Mouse (Mus musculus) ES-CJ7 (cell line): ENCODE data around the gene Elp4.

Experiments
- DNase-seq: peaks from one replicate; pipeline ENCODE4 v3.0.0; 2011; ENCODE audit warnings: low read depth, low spot score

Elp4 gene

GRCm38 (mm10) chr2:105726657-105727056, 177.7 kb downstream of the Elp4 start:
- no peak for DNase-seq

- DNase-seq: no peak
These were observed 188.8 kb downstream of the Elp4 start for GRCm38 (mm10) chr2:105715409-105716115.

DNA sequence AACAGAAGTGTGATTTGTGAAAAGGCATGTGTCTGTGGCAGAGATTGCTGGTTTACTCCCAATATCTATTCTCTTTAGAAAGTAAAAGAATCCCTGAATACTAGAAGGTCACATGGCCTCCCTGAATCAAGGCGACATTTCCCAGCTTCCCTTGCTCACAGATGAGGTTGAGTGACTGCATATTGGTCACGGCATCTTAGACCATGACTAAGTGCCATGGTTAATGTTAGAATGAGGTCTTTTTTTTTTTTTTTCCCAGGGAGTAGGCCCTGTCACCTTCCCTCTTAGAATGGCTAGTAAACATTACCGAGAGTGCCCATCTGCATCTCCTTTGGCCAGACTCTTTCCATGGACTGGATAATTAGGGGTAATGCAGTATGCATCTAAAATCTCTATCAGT, 193.9 kb downstream of the Elp4 start:
- DNase-seq: no peak

GRCm38 (mm10) chr2:105709126-105709525, 195.2 kb downstream of the Elp4 start:
- no peak for DNase-seq

DNA sequence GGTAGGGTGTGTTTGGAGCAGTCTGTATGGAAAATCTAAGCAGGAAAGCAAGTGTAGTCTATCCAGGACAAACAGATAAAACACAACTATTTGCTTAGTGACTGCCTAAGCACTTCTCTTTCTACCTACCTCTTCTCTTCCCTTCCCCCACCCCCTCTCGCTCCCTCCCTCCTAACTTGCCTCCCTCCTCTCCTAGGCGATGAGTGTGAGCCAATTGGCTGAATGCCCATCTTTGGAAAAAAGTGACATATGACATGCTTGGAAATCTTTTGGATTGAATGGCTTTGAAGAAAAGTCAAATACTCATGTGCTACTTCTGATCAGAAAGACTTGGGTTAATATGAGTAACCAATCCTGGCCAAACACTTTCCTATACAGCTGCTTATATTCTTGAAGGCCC, 199.0 kb downstream of the Elp4 start:
- DNase-seq: no peak

GRCm38 (mm10) chr2:105702586-105702985, 201.8 kb downstream of the Elp4 start:
- DNase-seq: no peak

- DNase-seq: no peak
These were observed 202.6 kb downstream of the Elp4 start for GRCm38 (mm10) chr2:105701781-105702180.

DNA sequence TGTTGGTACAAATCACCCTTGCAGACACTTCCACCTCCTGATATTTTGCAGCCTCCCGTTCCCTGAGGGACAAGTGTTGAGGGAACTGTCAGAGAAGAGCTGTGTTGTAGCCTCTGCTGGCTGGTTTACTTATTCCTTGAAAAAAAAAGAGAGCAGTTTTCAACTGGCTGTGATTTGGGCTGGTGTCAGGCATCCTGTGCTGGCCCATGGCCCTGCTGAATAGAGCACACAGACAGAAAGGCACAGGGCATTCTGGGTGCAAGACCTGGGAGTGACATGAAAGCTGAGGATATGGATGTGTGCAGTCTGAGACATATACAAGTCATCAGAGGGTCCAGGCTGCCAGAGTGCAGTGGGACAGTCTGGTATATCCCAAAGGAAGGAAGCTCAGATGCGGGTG, 205.7 kb downstream of the Elp4 start:
- no peak for DNase-seq

DNA sequence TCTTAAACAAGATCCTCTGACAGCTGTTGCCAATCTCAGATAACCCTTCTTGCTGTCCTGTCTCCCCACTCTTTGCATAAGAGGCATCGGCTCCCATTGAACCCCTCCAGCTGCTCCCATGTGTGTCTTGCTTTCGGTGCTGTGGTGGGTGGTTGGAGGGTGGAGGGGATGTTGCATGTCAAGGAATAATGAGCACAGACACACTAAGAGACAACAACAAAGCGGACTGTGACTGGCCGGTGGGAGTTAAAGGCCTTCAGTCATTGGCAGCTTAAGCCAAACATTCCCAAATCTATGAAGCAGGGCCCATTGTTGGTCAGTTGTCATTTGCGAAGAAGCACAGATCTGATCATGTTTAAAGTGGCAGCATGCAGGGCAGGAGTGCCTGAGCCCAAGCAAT, 206.6 kb downstream of the Elp4 start:
- DNase-seq: no peak

DNA sequence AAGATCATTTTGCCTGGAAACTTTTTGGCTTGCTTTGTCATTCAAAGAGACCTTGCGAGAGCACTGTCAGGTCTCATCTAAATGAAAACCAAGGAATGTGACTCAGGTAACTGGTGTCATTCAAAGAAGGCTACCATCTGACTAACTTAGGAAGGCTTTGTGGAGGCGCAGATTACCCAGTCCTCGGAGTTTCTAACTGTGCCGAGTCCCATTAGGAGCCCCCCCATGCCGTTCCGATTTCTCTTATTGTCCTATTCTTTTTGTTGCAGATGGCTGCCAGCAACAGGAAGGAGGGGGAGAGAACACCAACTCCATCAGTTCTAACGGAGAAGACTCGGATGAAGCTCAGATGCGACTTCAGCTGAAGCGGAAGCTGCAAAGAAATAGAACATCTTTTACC, 213.1 kb downstream of the Elp4 start:
- peak; percentile 82 for DNase-seq

DNA sequence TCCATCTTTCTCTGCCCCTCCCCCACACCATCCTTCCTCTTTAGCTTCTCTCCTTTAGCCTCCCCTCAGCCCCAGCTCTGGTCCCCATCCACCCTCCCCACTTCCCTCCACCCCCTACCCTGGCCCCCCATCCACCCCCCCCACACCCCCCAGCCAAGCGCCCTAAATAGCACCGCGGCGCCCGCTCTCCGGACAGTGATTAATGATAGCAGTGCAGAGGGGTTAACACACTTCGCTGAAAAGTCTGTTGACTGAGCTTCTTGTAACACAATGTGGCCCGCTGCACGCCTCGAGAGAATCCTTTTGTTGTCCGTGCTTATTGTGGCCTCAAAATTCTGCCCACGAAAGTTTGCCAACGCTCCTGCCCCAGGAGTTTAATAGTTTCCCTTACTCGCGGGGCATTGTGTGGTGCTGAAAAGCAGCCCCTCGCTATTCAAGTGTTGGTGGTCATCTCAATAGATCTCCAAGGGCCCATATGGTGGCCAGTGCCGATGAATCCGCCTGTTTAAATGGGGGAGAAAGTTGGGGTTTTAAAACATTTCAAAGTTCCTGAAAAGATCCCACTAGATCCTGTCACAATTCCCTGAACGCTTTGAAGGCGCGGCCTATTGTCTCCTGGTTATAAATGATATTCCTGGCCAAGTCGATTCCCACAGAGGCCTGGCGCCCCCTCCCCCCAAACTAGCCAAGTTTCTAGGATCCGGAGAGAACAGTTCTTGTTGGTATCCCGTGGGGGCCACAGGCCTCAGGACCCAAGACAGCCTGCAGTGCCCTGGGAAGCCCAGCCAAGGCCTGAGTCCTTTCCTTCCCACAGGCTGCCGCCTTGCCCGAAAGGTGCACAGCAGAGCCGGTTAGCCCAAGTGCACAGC, 214.4 kb downstream of the Elp4 start:
- DNase-seq: no peak

GRCm38 (mm10) chr2:105689304-105689770, 215.0 kb downstream of the Elp4 start:
- DNase-seq: peak; percentile 38

- DNase-seq: peak; percentile 51
These were observed 215.7 kb downstream of the Elp4 start for GRCm38 (mm10) chr2:105688436-105689303.

GRCm38 (mm10) chr2:105688011-105688410, 216.4 kb downstream of the Elp4 start:
- no peak for DNase-seq

GRCm38 (mm10) chr2:105687317-105687991, 216.9 kb downstream of the Elp4 start:
- DNase-seq: peak; percentile 79

DNA sequence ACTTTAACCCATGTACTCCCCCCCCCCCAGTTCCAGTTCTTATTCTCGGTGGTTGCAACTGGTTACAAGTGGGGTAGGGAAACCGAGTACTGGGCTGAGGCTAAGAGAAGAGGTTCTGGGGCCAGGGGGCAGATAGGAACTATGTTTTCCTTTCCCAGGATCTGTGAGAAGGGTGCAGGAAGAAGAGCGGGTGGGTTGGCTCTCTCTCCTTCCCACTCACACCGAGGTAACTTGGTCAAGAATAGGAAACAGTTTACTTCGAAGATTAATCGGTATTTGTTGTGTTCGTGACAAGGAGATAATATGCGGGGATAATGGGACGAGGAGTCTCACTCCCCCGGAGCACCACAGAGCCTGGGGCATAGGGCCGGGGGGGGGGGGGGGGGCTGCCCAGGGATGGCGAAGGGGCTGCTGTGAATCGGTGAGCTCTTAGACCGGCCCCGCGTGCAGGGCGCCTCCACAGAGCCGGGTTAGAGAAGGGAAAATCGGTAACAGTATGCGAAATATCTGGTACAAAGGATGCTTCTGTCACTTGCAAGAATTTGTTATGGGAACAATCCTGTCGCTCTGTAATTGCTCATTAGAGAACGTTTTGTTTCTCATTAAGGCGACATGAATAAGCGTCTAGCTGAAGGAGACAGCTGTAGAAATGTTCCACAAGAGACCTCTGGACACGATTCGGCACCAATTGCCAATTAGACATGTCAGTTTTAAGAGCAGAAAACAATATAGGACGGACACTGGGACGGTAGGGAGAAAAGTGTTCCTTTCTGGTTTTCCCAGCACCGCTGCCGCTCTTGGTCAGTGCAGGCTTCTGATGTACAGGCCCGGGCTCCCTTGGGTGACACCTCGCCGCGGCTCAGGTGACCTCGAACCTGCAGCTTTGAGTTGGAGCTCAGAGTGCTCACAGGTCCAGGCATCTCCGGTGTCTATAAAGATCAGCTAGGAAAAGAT, 217.7 kb downstream of the Elp4 start:
- no peak for DNase-seq

DNA sequence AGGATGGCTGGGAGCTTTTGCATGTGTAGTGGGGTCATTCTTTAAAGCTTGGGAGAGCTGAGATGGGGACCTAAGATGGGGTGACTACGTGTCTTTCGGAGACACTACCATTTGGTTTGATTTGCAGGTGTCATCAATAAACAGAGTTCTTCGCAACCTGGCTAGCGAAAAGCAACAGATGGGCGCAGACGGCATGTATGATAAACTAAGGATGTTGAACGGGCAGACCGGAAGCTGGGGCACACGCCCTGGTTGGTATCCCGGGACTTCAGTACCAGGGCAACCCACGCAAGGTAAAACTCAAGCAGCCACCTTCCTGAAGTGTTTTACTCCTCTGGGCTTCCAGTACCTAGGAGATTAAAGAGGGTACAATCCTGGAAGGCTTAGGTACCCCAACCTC, 218.7 kb downstream of the Elp4 start:
- no peak for DNase-seq

DNA sequence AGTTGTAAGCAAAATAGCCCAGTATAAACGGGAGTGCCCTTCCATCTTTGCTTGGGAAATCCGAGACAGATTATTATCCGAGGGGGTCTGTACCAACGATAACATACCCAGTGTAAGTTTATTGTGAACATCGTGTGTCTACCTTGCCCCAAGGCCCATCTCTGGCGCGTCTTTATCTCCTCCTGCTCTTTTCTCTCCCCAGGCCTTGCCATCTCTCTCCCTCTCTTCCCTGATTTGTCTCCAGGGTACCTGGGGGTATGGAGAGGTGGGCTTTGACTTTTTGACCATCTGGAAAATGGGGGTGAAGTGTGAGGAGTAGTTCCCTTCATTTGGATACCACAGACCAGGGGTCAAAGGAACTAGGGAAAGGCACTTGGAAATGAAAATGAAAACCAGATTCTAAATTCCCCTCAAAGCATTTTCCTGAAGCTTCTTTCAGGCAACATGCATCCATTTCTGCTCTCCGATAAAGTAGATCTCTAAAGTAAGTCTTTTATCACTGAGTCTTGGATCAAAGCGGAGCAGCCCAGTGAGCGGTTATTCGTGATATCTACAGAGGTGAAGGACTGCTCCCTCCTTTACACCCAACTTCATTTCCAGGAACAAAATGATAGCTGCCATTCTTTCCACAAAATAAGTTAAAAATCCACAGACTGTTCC, 219.2 kb downstream of the Elp4 start:
- DNase-seq: no peak

DNA sequence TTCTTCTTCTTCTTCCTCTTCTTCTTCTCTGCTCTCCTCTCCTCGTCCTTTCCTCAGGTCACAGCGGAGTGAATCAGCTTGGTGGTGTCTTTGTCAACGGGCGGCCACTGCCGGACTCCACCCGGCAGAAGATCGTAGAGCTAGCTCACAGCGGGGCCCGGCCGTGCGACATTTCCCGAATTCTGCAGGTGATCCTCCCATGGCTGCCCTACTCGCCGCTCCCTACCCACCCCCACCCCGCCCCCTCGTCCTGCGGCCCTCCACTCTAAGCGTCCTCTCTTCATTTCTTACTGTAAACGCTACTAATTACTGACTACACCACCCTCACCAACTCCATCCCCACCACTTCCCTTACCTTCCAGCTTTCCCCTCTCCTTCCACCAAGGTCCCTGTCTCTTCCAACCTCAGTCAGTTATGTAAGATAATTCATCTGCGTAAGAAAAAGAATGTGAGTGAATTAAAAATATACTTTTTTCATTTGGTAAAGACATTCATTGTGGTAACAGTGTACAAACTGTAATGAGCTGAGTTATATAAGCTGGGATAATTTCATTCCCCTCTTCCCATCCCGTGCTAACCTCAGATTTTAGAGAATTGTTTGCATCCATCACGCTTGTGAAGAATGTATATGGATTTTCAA, 220.5 kb downstream of the Elp4 start:
- peak; percentile 46 for DNase-seq
